Mouse (Mus musculus) ES-E14 (cell line): ENCODE measurements at regions not wholly inside any gene's neighbourhood (a gene's known extent, or its start where the extent isn't known, plus 50 kb on each side); places are given as distances from the start of the nearest gene placed in this dataset.

Experiments used
- DNase-seq: peaks from one replicate; pipeline ENCODE4 v3.0.0-alpha.2; 2013; ENCODE audit warnings: low read depth, low spot score
- H3K27ac ChIP-seq: 2 replicates; pipeline ENCODE4 v1.5.1; 2012; ENCODE audit warnings: low read depth, mild to moderate bottlenecking, low read length, moderate library complexity, mixed read lengths; ENCODE audit not compliant: poor library complexity, insufficient read depth, severe bottlenecking
- H3K36me3 ChIP-seq: 2 replicates; pipeline ENCODE4 v1.6.1; 2012; ENCODE audit warnings: mild to moderate bottlenecking, low read length, moderate library complexity, mixed read lengths; ENCODE audit not compliant: control insufficient read depth, poor library complexity, insufficient read depth, severe bottlenecking
- H3K4me1 ChIP-seq, 2 experiments: fragments of 150-350 bp in 1 of 2; sonication (generic) in 1 of 2; 2 replicates each; pipeline ENCODE4 v1.6.1; 2012; ENCODE audit warnings: low read length in 2 of 2, mild to moderate bottlenecking in 1 of 2, mixed read lengths in 1 of 2; ENCODE audit not compliant: control insufficient read depth in 2 of 2, insufficient read depth in 2 of 2, poor library complexity in 1 of 2
- H3K4me3 ChIP-seq, 2 experiments: fragments of 150-350 bp in 1 of 2; sonication (generic) in 1 of 2; 2 replicates each; pipeline ENCODE4 v1.5.1; 2012; ENCODE audit warnings: low read length in 2 of 2, low read depth in 1 of 2, mild to moderate bottlenecking in 1 of 2, mixed read lengths in 1 of 2; ENCODE audit not compliant: insufficient read depth in 1 of 2, poor library complexity in 1 of 2, severe bottlenecking in 1 of 2
- H3K9ac ChIP-seq: 2 replicates; pipeline ENCODE4 v1.6.1; 2012; ENCODE audit warnings: low read depth, mild to moderate bottlenecking, low read length, mixed read lengths; ENCODE audit not compliant: poor library complexity, insufficient read depth, severe bottlenecking
- H3K9me3 ChIP-seq: fragments of 150-350 bp; sonication (generic); 2 replicates; pipeline ENCODE4 v1.6.1; 2012; ENCODE audit warnings: low read depth, mild to moderate bottlenecking, low read length; ENCODE audit not compliant: control insufficient read depth, insufficient read depth
- CHD2 ChIP-seq: IDR thresholded peaks from 2 replicates; pipeline ENCODE4 v1.6.1; 2014; ENCODE audit warnings: mild to moderate bottlenecking, low read depth, low read length, inconsistent platforms
- HCFC1 ChIP-seq: IDR thresholded peaks from 2 replicates; pipeline ENCODE4 v1.6.1; 2012; ENCODE audit warnings: low read length, inconsistent platforms, borderline replicate concordance; ENCODE audit not compliant: insufficient read depth
- MAFK ChIP-seq: IDR thresholded peaks from 2 replicates; pipeline ENCODE4 v1.6.1; 2014; ENCODE audit warnings: mild to moderate bottlenecking, low read depth, low read length, inconsistent platforms; ENCODE audit not compliant: insufficient read depth
- ZC3H11A ChIP-seq: IDR thresholded peaks from 2 replicates; pipeline ENCODE4 v1.6.1; 2012; ENCODE audit warnings: low read depth, mild to moderate bottlenecking, inconsistent platforms, low read length, borderline replicate concordance
- ZNF384 ChIP-seq: IDR thresholded peaks from 2 replicates; pipeline ENCODE4 v1.6.1; 2012; ENCODE audit warnings: low read depth, low read length, inconsistent platforms
- in situ Hi-C, 2 experiments: fragments of 600-800 bp; cut with MboI; formaldehyde crosslinking; loops; one replicate each; pipeline ENCODE4 v1.15.1; 2025; ENCODE audit warnings: low sequenced_read_pairs in 2 of 2, inconsistent platforms in 1 of 2; ENCODE audit not compliant: unreplicated experiment in 2 of 2

DNA sequence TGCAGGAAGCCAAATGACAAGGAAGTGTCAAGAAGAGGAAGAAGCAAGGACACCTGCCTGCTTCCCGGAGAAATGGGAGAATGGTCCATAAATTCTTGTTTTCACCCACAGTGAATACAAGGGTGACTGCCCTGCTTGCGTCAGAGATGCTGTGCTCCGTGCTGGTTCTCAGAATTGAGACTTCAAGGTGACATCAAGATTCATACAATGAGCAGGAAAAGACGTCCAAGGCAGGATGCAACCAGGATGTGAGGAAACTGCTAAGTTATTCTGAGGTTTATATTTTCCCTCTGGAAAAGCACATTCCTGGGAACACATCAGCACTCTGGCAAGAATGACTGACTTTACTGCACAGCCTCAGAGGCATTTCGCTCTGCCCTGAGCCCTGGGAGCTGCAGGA, 650.0 kb upstream of the Igfbp3 start:
- Histone ChIP-seq H3K4me3 (no peak overlapping the region), H3K27ac (no peak overlapping the region), H3K9ac (no peak overlapping the region), H3K9me3 (no peaks in the 10 kb centered on the region), H3K36me3 (no peaks in the 10 kb centered on the region), H3K4me1 (no peaks in the 10 kb centered on the region)
- no peak for TF ChIP-seq ZNF384
- TF ChIP-seq CHD2, result no peak
- TF ChIP-seq ZC3H11A, result no peak
- no peak for TF ChIP-seq MAFK
- no peak for TF ChIP-seq HCFC1
- in situ Hi-C loops, result no loop called here
- no peak for DNase-seq

DNA sequence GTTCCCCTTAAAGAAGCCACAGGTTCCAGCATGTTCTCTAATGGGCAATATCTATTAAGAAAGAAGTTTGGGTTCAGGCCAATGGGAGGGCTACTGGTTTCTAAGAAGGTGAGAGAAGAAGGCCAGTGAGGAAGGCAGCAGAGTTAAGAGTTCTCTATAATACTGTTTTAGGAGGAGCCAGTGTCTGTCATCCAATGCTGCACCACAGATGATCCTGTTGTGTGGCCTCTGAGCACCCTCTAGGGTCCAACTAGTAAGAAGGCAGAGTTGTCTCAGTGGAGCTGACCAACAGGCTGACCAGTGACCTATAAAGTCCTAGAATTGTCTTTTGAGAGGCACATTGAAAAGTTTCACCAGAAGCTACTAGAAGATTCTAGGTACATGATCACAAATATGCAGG, 648.8 kb upstream of the Igfbp3 start:
- no peaks in the 10 kb centered on the region for H3K36me3 ChIP-seq
- no peak overlapping the region for H3K27ac ChIP-seq
- no peak for TF ChIP-seq CHD2
- TF ChIP-seq MAFK, result no peak
- TF ChIP-seq HCFC1, result no peak
- TF ChIP-seq ZC3H11A, result no peak
- TF ChIP-seq ZNF384, result no peak
- no peak overlapping the region for H3K9ac ChIP-seq
- in situ Hi-C loops, result no loop called here
- no peak overlapping the region for H3K4me3 ChIP-seq
- no peaks in the 10 kb centered on the region for H3K4me1 ChIP-seq
- DNase-seq, result no peak
- H3K9me3 ChIP-seq, result no peaks in the 10 kb centered on the region

DNA sequence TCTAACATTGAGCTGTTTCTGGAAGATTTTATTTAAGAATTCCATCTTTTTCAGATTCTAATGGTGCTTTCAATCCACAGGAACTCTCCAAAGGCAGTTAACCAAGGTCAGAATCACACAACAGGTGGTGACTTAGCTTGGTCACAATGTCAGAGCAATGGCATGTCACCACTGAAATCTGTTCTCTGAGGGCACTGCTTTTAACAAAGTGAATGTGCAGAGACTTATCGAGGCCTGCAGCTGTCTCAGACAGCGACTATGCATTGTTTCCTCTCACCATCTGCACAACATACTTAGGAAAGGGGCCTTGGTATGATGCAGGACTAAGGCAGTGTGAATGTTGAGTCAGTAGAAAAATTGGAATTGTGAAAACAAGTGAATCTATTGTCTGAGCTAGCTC, 638.9 kb upstream of the Igfbp3 start:
- Histone ChIP-seq H3K9ac (no peak overlapping the region), H3K4me3 (no peak overlapping the region), H3K27ac (no peak overlapping the region), H3K9me3 (no peaks in the 10 kb centered on the region), H3K4me1 (no peaks in the 10 kb centered on the region), H3K36me3 (no peaks in the 10 kb centered on the region)
- TF ChIP-seq CHD2, result no peak
- no peak for TF ChIP-seq ZNF384
- TF ChIP-seq MAFK, result no peak
- TF ChIP-seq ZC3H11A, result no peak
- TF ChIP-seq HCFC1, result no peak
- no peak for DNase-seq
- in situ Hi-C loops, result no loop called here

DNA sequence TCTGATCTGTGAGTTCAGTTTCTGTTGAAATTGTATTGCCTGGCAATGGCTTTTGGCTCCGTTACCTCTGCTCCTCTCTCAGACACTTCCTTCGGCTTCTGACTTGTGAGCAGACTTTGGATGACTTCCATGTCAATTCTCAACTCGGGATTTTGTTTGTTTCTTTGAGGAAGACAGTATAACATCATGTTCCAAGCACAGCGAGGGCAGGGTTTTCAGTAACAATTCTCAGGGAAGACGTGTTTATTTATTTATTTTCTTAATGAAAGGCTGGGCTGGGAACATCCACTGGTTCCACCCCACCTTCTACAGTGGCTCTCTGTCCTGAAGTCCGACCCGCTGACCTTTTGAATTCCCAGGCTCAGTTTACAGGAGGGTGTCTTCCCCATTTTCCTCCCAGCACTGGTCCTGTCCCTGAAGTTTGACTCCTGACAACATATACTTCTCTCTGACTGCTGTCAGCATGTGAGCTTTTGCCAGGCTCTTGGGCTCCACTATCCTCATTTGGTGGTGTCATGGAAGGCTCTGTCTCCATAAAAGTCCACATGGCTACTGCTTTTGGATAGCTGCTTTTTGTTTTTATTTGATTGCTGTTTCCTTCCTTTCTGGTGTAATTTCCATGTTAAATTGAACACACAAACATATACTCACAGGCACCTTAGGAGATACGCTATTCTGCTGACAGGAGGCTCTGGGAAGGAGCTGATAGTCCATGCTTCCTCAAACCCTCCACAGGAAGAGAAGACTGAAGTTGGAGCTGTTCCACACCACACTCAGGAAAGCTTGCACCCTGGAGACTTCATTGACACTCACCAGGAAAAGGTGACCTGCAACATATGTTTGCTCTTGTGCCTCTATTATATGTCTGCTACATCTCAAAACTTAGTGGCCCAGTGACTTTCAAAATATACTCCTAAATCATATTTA, 624.9 kb upstream of the Igfbp3 start:
- in situ Hi-C loops, result no loop called here
- H3K27ac ChIP-seq, result no peak overlapping the region
- no peak for DNase-seq
- no peaks in the 10 kb centered on the region for H3K9me3 ChIP-seq
- no peaks in the 10 kb centered on the region for H3K4me1 ChIP-seq
- TF ChIP-seq ZC3H11A (no peak), MAFK (no peak), HCFC1 (no peak), CHD2 (no peak), ZNF384 (no peak)
- no peak overlapping the region for H3K4me3 ChIP-seq
- no peak overlapping the region for H3K9ac ChIP-seq
- H3K36me3 ChIP-seq, result no peaks in the 10 kb centered on the region
